Mouse (Mus musculus): Measurements from ENCODE around the gene Rdh1.

DNA sequence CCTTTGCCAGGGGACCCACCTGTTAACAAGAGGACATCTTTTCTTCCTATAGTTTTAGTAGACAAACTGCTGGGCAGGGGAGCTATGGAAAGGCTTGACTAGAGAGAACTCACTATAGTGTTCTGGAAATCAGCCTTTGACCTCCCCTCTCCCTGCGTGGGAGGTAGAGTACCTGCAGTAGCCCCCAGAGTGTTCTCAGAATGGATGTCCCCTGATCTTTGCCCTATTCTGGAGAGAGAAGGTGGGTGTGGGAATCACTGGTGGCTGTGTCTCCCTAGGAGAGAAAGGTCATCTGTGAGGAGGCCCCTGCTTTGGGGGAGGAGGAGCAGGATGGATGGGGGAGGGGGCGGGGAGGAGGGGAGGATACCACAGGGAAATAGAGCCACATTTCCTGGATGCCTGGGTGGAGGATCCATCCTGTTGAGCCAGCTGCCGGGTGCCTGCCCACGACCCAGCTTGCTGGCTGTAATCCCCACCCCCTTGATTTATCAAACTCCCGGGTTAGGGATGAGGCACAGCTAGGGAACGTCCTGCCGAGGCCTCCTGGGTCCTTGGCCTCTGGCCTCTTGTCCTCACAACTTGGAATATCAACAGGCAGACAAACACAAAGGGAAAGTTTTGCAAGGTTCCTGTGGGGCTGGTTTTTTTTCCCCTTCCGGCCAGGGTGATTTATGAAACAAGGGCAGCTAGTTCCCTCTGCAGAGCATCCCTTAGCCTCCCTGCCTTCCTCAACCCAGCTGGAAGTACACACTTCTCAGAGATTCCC, 10.5 kb upstream of the Rdh1 start:
- no peak for TF ChIP-seq POLR2A (IDR thresholded peaks at IDR 0.05; ENCODE audit: borderline replicate concordance, control insufficient read depth, low read depth, low read length)
- no peak for TF ChIP-seq CTCF (IDR thresholded peaks at IDR 0.05; ENCODE audit: control insufficient read depth, insufficient read depth, low read length)
